Mouse (Mus musculus) T-helper 1 cell (primary cell): Measurements from ENCODE around the gene Cd300ld4.

Experiments
- in situ Hi-C: fragments of 300-600 bp; cut with MboI, MseI; formaldehyde crosslinking; loops from one replicate; pipeline ENCODE4 v1.15.1; 2025; ENCODE audit warnings: high pct_unique_total_duplicates

The Cd300ld4 gene

DNA sequence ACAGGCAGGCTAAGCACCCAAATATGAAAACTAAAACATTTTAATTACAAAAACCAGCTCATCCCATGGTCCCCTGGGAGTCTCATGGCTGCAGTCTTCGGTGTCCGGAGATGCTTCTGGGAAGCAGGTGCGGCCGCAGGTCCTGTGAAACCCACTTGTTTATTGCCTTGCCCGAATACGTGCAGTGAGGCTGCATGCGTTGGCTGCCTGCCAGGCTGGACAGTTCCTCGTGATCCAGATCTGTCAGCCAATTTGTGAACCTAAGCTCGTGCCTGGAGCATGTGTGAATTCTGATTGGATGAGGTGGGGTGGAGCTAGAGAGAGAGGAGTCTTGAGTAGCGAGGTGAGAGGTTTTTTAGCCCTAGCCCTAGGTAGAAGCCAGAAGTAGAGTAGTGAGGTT, 54.1 kb downstream of the Cd300ld4 start:
- in situ Hi-C loops, result no loop called here
